Mouse (Mus musculus): ENCODE data around the gene Itpr1. TPM values are rescaled to one million over a fixed set of nuclear protein-coding genes. Genes with fewer than 3 reads are reported as not detected.

Gene Itpr1
- polyA plus RNA-seq, 1 experiment from 2014 or later, result 11.9 TPM

Small RNAs within 50 kb of the gene (microRNA-seq; reads per million reads assigned to microRNA genes)
- gene Mir7661, result not detected

Other genes starting within 250 kb of the Itpr1 start
- gene Setmar, start 148.1 kb upstream of the Itpr1 start, polyA plus RNA-seq (2016; fragmentation: Nextera tagmentation; extraction: Ambion mirVana), result 8.1 and 8.4 TPM in 2 replicates
- 22.3 and 22.7 TPM in 2 replicates for gene Sumf1, start 27.5 kb upstream of the Itpr1 start, polyA plus RNA-seq (2016; fragmentation: Nextera tagmentation; extraction: Ambion mirVana)